Mouse (Mus musculus): ENCODE results near the gene Opcml. TPM values are rescaled to one million over a fixed set of nuclear protein-coding genes. Genes with fewer than 3 reads are reported as not detected.

Opcml gene
- polyA plus RNA-seq (2011; ENCODE audit: insufficient read depth, insufficient read length, low replicate concordance, missing spikeins), result 1.3 TPM in 1 of 2 replicates, not detected in the other

GRCm38 (mm10) chr9:27790725-27791638 lies at the start of gene Opcml:
Opcml (plus strand) TSS chr9:27790775.
- WGBS, result 7% methylated on average over 28 of the region's 28 CpGs
- no peak within 1 kb of the TSS for H3K4me3 ChIP-seq (replicated peaks; ENCODE audit: control insufficient read depth, low read depth, low read length)
- H3K4me1 ChIP-seq (ENCODE audit: control insufficient read depth, insufficient read depth, low read length), result no peaks in the 10 kb centered on the region
- TF ChIP-seq POLR2A (IDR thresholded peaks at IDR 0.05; ENCODE audit: borderline replicate concordance, control insufficient read depth, low read depth, low read length), result no peak
- TF ChIP-seq CTCF (IDR thresholded peaks at IDR 0.05; ENCODE audit: control insufficient read depth, insufficient read depth, low read length), result no peak
- no peak within 1 kb of the TSS for H3K27ac ChIP-seq (ENCODE audit: control insufficient read depth, insufficient read depth, low read depth, low read length, poor library complexity)

DNA sequence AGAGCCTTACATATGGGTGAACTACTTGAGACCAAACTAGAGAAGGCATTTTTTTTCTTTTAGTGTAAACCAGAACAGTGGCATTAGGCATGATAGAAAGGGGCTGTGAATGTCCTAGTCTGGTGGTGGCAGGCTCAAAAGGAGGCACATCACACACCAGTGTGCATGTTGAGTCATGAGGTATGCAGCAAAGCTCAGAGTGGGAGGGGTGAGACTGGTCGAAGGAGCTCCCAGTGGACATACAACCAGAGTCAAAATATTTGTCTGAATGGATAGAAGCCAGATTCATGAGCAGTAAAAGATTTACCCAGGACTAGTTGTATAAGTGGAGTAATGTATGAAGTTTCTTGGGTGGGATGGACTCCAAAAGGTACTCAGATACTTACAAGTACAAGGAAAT lies 31.9 kb upstream of the Opcml start:
- TF ChIP-seq CTCF (IDR thresholded peaks at IDR 0.05; ENCODE audit: control insufficient read depth, insufficient read depth, low read length), result no peak
- no peak for TF ChIP-seq POLR2A (IDR thresholded peaks at IDR 0.05; ENCODE audit: borderline replicate concordance, control insufficient read depth, low read depth, low read length)
- WGBS, result 61% methylated on average over 1 of the region's 1 CpGs
- H3K4me3 ChIP-seq (replicated peaks; ENCODE audit: control insufficient read depth, low read depth, low read length), result no peak overlapping the region

GRCm38 (mm10) chr9:27761196-27761595 lies 29.4 kb upstream of the Opcml start:
- no peaks in the 10 kb centered on the region for H3K4me1 ChIP-seq (ENCODE audit: control insufficient read depth, insufficient read depth, low read length)
- TF ChIP-seq CTCF (IDR thresholded peaks at IDR 0.05; ENCODE audit: control insufficient read depth, insufficient read depth, low read length), result no peak
- no peak for TF ChIP-seq POLR2A (IDR thresholded peaks at IDR 0.05; ENCODE audit: borderline replicate concordance, control insufficient read depth, low read depth, low read length)
- 79% methylated on average over 2 of the region's 2 CpGs for WGBS
- H3K4me3 ChIP-seq (replicated peaks; ENCODE audit: control insufficient read depth, low read depth, low read length), result no peak overlapping the region
- no peak overlapping the region for H3K27ac ChIP-seq (ENCODE audit: control insufficient read depth, insufficient read depth, low read depth, low read length, poor library complexity)

More for the DNA sequence above, 31.9 kb upstream of the Opcml start:
- no peaks in the 10 kb centered on the region for H3K4me1 ChIP-seq (ENCODE audit: control insufficient read depth, insufficient read depth, low read length)
- H3K27ac ChIP-seq (ENCODE audit: control insufficient read depth, insufficient read depth, low read depth, low read length, poor library complexity), result no peak overlapping the region

DNA sequence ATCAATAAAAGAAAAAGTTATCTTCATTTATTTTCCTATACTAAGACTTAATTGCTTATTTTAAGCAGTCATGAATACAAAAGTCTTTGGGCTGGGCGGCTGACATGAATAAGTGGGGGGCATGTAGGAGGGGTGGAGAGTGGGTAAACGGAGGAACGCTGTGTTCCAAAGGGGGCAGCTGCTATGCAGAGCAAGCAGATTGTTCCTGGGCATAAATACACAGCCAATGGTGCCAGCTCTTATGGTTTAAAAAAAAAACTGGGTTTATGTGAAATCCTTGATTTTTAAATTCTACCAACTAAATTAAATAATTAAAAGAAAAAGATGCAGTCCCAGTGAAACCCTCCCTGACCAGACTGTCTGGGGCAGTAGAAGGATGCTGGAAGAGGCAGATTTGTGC lies 24.1 kb upstream of the Opcml start:
- Histone ChIP-seq H3K4me1 (ENCODE audit: control insufficient read depth, insufficient read depth, low read length) (no peaks in the 10 kb centered on the region), H3K27ac (ENCODE audit: control insufficient read depth, insufficient read depth, low read depth, low read length, poor library complexity) (no peak overlapping the region), H3K4me3 (replicated peaks; ENCODE audit: control insufficient read depth, low read depth, low read length) (no peak overlapping the region)
- 76% methylated on average over 3 of the region's 3 CpGs for WGBS
- TF ChIP-seq CTCF (IDR thresholded peaks at IDR 0.05; ENCODE audit: control insufficient read depth, insufficient read depth, low read length) (no peak), POLR2A (IDR thresholded peaks at IDR 0.05; ENCODE audit: borderline replicate concordance, control insufficient read depth, low read depth, low read length) (no peak)

GRCm38 (mm10) chr9:27767196-27767900 lies 23.2 kb upstream of the Opcml start:
- TF ChIP-seq CTCF (IDR thresholded peaks at IDR 0.05; ENCODE audit: control insufficient read depth, insufficient read depth, low read length), result no peak
- TF ChIP-seq POLR2A (IDR thresholded peaks at IDR 0.05; ENCODE audit: borderline replicate concordance, control insufficient read depth, low read depth, low read length), result no peak
- Histone ChIP-seq H3K4me1 (ENCODE audit: control insufficient read depth, insufficient read depth, low read length) (no peaks in the 10 kb centered on the region), H3K4me3 (replicated peaks; ENCODE audit: control insufficient read depth, low read depth, low read length) (no peak overlapping the region), H3K27ac (ENCODE audit: control insufficient read depth, insufficient read depth, low read depth, low read length, poor library complexity) (no peak overlapping the region)
- 82% methylated on average over 8 of the region's 8 CpGs for WGBS

- no peak for TF ChIP-seq CTCF (IDR thresholded peaks at IDR 0.05; ENCODE audit: control insufficient read depth, insufficient read depth, low read length)
- Histone ChIP-seq H3K4me3 (replicated peaks; ENCODE audit: control insufficient read depth, low read depth, low read length) (no peak overlapping the region), H3K27ac (ENCODE audit: control insufficient read depth, insufficient read depth, low read depth, low read length, poor library complexity) (no peak overlapping the region), H3K4me1 (ENCODE audit: control insufficient read depth, insufficient read depth, low read length) (no peaks in the 10 kb centered on the region)
Observed at GRCm38 (mm10) chr9:27768788-27769187, 21.8 kb upstream of the Opcml start.

DNA sequence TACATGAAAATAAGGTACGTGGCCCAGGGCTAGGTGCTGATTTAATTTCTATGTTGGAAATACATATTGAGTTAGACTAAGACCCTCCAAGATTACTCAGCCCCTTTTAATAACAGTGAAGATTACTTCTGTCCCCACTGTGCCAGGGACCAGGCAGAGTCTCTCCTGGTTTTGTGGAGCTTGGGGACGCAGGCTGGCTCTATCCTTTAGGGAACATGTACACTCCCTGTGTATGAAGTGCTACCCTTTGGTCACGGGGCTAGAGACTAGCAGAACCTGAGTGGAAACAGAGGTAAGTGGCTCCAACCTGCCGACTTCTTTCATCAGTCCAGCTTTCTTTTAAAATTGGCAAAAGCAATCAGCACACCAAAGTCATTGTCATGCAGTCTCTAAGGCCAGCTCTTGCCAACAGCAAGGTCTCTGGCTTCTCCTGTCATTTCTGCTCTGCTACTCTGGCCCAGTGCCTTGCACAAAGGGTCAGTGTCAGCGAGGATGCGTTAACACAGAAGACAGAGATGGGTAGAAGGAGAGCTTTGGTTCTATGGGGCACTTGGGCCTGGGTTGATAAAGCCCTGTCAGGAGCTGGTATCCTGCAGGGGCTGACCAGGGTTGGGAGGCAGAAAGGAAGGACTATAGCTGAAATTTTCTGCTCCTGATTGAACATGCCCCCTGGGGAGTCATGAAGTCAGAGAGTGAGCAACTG lies 9.1 kb upstream of the Opcml start:
- WGBS, result 73% methylated on average over 6 of the region's 6 CpGs
- no peak for TF ChIP-seq CTCF (IDR thresholded peaks at IDR 0.05; ENCODE audit: control insufficient read depth, insufficient read depth, low read length)
- no peak for TF ChIP-seq POLR2A (IDR thresholded peaks at IDR 0.05; ENCODE audit: borderline replicate concordance, control insufficient read depth, low read depth, low read length)
- Histone ChIP-seq H3K27ac (ENCODE audit: control insufficient read depth, insufficient read depth, low read depth, low read length, poor library complexity) (no peak overlapping the region), H3K4me1 (ENCODE audit: control insufficient read depth, insufficient read depth, low read length) (no peaks in the 10 kb centered on the region), H3K4me3 (replicated peaks; ENCODE audit: control insufficient read depth, low read depth, low read length) (no peak overlapping the region)

GRCm38 (mm10) chr9:27781994-27782337 lies 8.6 kb upstream of the Opcml start:
- TF ChIP-seq POLR2A (IDR thresholded peaks at IDR 0.05; ENCODE audit: borderline replicate concordance, control insufficient read depth, low read depth, low read length) (no peak), CTCF (IDR thresholded peaks at IDR 0.05; ENCODE audit: control insufficient read depth, insufficient read depth, low read length) (no peak)
- H3K27ac ChIP-seq (ENCODE audit: control insufficient read depth, insufficient read depth, low read depth, low read length, poor library complexity), result no peak overlapping the region
- 29% methylated on average over 1 of the region's 1 CpGs for WGBS
- H3K4me1 ChIP-seq (ENCODE audit: control insufficient read depth, insufficient read depth, low read length), result no peaks in the 10 kb centered on the region
- H3K4me3 ChIP-seq (replicated peaks; ENCODE audit: control insufficient read depth, low read depth, low read length), result no peak overlapping the region
